Mouse (Mus musculus) splenic B cell, adult 2 months (primary cell): ENCODE measurements around the gene Lef1.
A peak's percentile ranks its signal among the peaks of the same experiment; 100 is the strongest.

Experiments
- DNase-seq: peaks from one replicate; pipeline ENCODE4 v3.0.0-alpha.2; 2011; ENCODE audit warnings: low read depth, low spot score
- H3K27me3 ChIP-seq: 2 replicates; pipeline ENCODE4 v1.6.1; 2012; ENCODE audit warnings: mild to moderate bottlenecking, low read length, moderate library complexity, mixed read lengths; ENCODE audit not compliant: control insufficient read depth, poor library complexity, insufficient read depth, severe bottlenecking
- H3K36me3 ChIP-seq: 2 replicates; pipeline ENCODE4 v1.6.1; 2012; ENCODE audit warnings: mild to moderate bottlenecking, low read length, moderate library complexity, mixed read lengths; ENCODE audit not compliant: control insufficient read depth, poor library complexity, insufficient read depth, severe bottlenecking

The Lef1 gene

DNA sequence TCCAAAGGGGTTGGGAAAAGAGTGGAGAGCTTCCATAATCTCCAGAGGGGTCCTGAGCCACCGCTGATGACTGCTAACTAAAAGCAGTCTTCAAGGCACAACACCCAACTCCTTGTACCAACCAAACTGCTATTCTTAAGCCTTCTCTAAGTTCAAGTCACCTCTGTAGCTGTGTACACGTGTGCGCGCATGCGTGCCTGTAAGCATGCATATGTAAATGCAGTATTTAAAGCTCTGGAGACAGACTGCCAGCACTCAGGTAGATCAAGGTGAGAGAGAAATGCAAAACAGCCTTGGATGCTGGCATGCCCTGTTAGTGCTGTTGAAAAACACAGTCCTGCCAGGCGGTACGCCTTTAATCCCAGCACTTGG, 29.8 kb downstream of the Lef1 start:
- H3K27me3 ChIP-seq, result no peaks in the 10 kb centered on the region
- no peaks in the 10 kb centered on the region for H3K36me3 ChIP-seq
- DNase-seq, result no peak

DNA sequence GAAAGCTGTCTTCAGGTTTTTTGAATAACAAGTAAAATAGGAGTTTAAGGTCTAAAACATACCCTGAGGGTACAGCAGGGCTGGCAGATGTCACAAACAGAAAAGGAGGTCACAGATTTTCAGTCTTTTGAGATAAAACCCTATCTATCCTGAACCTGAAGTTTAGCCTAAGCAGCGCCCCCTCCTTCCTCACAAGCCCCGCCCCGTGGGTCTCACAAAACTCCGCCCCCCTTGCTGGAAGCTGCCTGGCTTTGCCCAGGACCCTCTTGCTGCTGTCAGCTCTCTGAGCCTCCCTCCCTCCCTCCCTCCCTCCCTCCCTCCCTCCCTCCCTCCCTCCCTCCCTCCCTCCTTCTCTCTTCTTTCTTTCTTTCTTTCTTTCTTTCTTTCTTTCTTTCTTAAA, 31.3 kb downstream of the Lef1 start:
- H3K27me3 ChIP-seq, result no peaks in the 10 kb centered on the region
- no peak for DNase-seq
- no peaks in the 10 kb centered on the region for H3K36me3 ChIP-seq

GRCm38 (mm10) chr3:131144250-131144649, 34.0 kb downstream of the Lef1 start:
- DNase-seq, result no peak
- Histone ChIP-seq H3K27me3 (no peaks in the 10 kb centered on the region), H3K36me3 (no peaks in the 10 kb centered on the region)

DNA sequence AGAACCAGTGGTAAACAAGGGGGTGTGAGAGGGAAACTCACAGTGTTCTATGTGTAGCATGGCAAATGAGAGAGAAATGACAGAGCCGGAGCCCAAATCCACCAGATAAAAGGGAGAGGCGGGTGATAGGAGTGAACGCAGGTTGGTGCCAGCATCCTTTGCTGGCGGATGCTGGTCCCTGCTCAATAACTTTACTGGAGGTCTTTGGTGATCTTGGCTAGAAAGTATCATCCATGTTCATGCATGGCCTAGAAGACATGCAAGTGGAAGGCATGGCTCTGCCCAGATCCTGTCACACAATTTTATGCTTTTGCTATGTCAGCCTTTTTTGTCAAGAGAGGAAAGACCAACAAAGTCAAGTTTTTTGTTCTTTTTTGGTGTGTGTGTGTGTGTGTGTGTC, 42.6 kb downstream of the Lef1 start:
- DNase-seq, result no peak
- H3K36me3 ChIP-seq, result no peaks in the 10 kb centered on the region
- no peaks in the 10 kb centered on the region for H3K27me3 ChIP-seq

- no peak for DNase-seq
- Histone ChIP-seq H3K36me3 (no peaks in the 10 kb centered on the region), H3K27me3 (no peaks in the 10 kb centered on the region)
These were observed 43.6 kb downstream of the Lef1 start for GRCm38 (mm10) chr3:131153896-131154295.

- no peak for DNase-seq
These were observed 44.3 kb downstream of the Lef1 start for GRCm38 (mm10) chr3:131154576-131154975.

DNA sequence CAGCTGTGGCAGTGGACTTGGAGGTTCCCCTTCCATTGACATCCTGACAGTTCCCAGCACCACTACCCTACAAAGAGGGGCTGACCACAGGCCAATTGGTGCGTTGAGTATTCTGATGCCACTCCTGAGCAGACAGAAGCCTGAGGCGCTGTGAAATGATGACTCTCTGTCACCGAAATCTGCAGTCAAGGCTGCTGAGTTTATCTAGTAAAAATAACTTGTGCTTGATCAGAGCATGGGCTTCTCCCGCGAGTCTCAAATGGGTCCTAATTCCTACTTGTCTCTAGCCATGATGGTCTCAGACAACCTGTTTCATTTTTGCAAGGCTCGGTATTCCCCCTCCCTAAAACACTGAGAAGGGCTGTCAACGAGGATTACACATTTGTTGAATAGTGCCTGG, 44.8 kb downstream of the Lef1 start:
- no peaks in the 10 kb centered on the region for H3K36me3 ChIP-seq
- no peaks in the 10 kb centered on the region for H3K27me3 ChIP-seq
- no peak for DNase-seq

More at GRCm38 (mm10) chr3:131154576-131154975, 44.3 kb downstream of the Lef1 start:
- Histone ChIP-seq H3K27me3 (no peaks in the 10 kb centered on the region), H3K36me3 (no peaks in the 10 kb centered on the region)

- no peak for DNase-seq
- Histone ChIP-seq H3K36me3 (no peaks in the 10 kb centered on the region), H3K27me3 (no peaks in the 10 kb centered on the region)
These were observed 45.4 kb downstream of the Lef1 start for GRCm38 (mm10) chr3:131155657-131156056.

GRCm38 (mm10) chr3:131156377-131156776, 46.1 kb downstream of the Lef1 start:
- Histone ChIP-seq H3K36me3 (no peaks in the 10 kb centered on the region), H3K27me3 (no peaks in the 10 kb centered on the region)
- DNase-seq, result no peak

DNA sequence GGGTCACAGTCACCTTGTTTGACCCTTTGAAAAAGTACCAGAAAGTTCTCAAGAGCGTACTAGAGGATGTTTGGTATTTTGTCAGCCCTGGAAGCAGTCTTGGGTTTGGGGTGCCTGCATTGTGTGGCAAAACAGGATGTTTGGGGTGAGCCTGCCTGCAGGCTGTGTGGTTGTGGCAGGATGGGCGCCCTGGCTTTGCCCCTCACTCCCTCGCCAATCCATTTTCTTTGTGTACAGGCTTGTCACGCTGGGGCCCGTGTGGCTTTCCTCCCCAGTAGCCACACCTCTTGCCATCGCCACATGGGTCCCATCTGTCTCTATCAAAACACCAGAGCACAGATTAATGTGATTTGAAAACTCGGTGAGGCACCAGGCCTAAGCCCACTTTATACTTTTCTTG, 47.2 kb downstream of the Lef1 start:
- Histone ChIP-seq H3K27me3 (no peaks in the 10 kb centered on the region), H3K36me3 (no peaks in the 10 kb centered on the region)
- DNase-seq, result peak; percentile 14

GRCm38 (mm10) chr3:131159204-131159760, 49.0 kb downstream of the Lef1 start:
- no peaks in the 10 kb centered on the region for H3K27me3 ChIP-seq
- peak; percentile 14 for DNase-seq
- no peaks in the 10 kb centered on the region for H3K36me3 ChIP-seq

DNA sequence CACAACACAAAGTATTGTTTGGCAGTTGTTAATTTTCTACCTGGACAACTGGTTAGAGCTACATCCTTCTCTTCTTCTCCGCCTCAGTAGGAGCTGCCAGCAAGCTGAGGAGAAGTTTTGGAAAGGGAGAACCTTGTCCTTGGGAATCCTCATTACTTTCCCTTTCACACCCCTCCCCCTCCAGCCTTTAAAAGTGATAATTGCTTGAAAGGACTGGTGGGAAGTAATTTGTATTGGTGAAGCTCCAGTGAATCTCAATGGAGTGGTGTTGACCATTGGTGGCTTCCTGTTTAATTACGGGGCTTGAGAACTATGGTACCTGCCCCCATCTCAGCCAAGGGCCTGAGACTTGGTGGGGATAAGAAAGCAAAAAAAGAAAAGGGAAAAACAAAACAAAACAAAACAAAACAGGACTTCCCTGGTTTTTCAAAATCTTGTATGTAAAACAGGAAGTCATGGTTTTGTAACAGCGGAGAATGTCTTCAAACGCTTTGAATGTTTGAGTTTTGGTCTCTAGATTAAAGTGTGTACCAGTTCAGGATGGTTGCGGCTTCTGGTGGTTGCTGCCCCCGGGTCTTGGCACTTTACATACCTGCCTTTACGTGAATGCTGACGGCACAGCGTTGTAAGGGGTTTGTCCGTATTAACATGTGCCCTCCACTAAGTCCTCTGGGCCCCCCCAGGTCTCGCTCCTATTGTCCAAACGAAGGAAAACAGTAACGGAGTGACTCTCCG, 49.8 kb downstream of the Lef1 start:
- no peak for DNase-seq
- no peaks in the 10 kb centered on the region for H3K36me3 ChIP-seq
- no peaks in the 10 kb centered on the region for H3K27me3 ChIP-seq

GRCm38 (mm10) chr3:131160921-131161320, 50.6 kb downstream of the Lef1 start:
- Histone ChIP-seq H3K27me3 (no peaks in the 10 kb centered on the region), H3K36me3 (no peaks in the 10 kb centered on the region)
- no peak for DNase-seq

DNA sequence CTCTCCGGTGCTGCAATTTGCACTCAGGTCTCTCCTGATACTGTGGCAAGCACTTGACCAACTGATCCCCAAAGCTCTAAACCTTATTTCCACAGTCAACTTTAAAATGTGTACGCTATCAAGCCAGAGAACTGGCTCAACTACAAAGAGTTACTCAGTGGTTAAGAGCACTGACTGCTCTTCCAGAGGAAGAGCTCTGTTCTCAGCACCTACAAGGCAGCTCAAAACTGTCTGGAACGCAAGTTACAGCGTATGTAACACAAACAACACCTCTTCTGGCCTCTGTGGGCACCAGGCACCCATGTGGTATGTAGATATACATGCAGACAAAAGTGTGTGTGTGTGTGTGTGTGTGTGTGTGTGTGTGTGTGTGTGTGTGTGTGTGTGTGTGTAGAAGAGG, 57.5 kb downstream of the Lef1 start:
- no peaks in the 10 kb centered on the region for H3K36me3 ChIP-seq
- H3K27me3 ChIP-seq, result no peaks in the 10 kb centered on the region
- DNase-seq, result no peak

DNA sequence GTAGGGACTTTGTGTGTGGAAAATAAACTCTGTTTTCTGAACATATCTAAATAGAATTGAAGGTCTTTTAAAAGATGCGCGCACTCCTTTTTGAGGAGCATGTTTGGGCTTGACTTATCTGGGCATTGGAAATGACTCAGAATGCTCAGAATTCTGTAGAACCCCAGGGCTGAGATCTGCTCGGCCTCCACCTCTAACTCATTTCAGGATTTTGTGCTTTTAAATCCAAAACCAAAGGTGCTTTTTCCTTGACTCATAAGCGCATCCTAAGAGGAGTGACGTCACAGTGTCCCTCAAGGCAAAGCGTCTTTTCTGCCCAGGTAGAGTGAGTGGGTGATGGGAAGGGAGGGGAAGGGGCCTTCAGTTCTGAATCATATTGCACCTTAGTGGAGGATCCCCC, 58.9 kb downstream of the Lef1 start:
- DNase-seq, result no peak
- Histone ChIP-seq H3K27me3 (no peaks in the 10 kb centered on the region), H3K36me3 (no peaks in the 10 kb centered on the region)
